Mouse (Mus musculus) ES-Bruce4 (cell line): Measurements from ENCODE around the gene Creld2. TPM values are rescaled to one million over a fixed set of nuclear protein-coding genes. Genes with fewer than 3 reads are reported as not detected.

Experiments
- H3K27ac ChIP-seq: 2 replicates; pipeline ENCODE4 v1.5.1; 2012; ENCODE audit warnings: low read length, inconsistent platforms; ENCODE audit not compliant: insufficient read depth
- H3K27me3 ChIP-seq: 2 replicates; pipeline ENCODE4 v1.6.1; 2012; ENCODE audit warnings: mild to moderate bottlenecking, low read length, inconsistent platforms; ENCODE audit not compliant: control insufficient read depth, poor library complexity, insufficient read depth, severe bottlenecking
- H3K36me3 ChIP-seq: 2 replicates; pipeline ENCODE4 v1.6.1; 2012; ENCODE audit warnings: inconsistent platforms, mild to moderate bottlenecking, low read length, moderate library complexity; ENCODE audit not compliant: control insufficient read depth, poor library complexity, insufficient read depth, severe bottlenecking
- H3K4me1 ChIP-seq: one replicate; pipeline ENCODE4 v1.8.1; 2011; ENCODE audit warnings: low read length; ENCODE audit not compliant: control insufficient read depth, insufficient read depth
- H3K4me3 ChIP-seq: 2 replicates; pipeline ENCODE4 v1.5.1; 2011; ENCODE audit warnings: low read depth, mild to moderate bottlenecking, low read length
- H3K9ac ChIP-seq: 2 replicates; pipeline ENCODE4 v1.6.1; 2012; ENCODE audit warnings: low read depth, mild to moderate bottlenecking, inconsistent platforms; ENCODE audit not compliant: poor library complexity, severe bottlenecking
- H3K9me3 ChIP-seq: replicated peaks from 2 replicates; pipeline ENCODE4 v1.6.1; 2012; ENCODE audit warnings: mild to moderate bottlenecking, low read length, inconsistent platforms; ENCODE audit not compliant: control insufficient read depth, poor library complexity, insufficient read depth, severe bottlenecking
- CTCF ChIP-seq: IDR thresholded peaks from one replicate; pipeline ENCODE4 v1.8.1; 2011; ENCODE audit warnings: low read depth, low read length
- EP300 ChIP-seq: IDR thresholded peaks from 2 replicates; pipeline ENCODE4 v1.6.1; 2011; ENCODE audit warnings: low read depth, low read length; ENCODE audit not compliant: insufficient read depth
- POLR2A ChIP-seq: IDR thresholded peaks from one replicate; pipeline ENCODE4 v1.8.1; 2011; ENCODE audit warnings: low read length; ENCODE audit not compliant: insufficient read depth
- polyA plus RNA-seq: library from polyadenylated mRNA; stranded (reverse); fragments of >200 nt; gene quantifications from 2 replicates; pipeline ENCODE4 v1.2.4, GENCODE M21; 2011; ENCODE audit warnings: low read depth; ENCODE audit not compliant: missing spikeins, insufficient read depth, insufficient read length

Gene Creld2
- polyA plus RNA-seq, 1 experiment, result 40.2 TPM

GRCm38 (mm10) chr15:88874477-88874876 is 55.0 kb downstream of the Creld2 start:
- Histone ChIP-seq H3K4me3 (no peak overlapping the region), H3K27me3 (no peaks in the 10 kb centered on the region), H3K27ac (no peak overlapping the region), H3K4me1 (peaks cover 8% of the 10 kb centered on the region), H3K9me3 (peaks cover 5% of the 10 kb centered on the region; the same call in 1 of the 2 replicates), H3K36me3 (no peaks in the 10 kb centered on the region), H3K9ac (no peak overlapping the region)
- TF ChIP-seq EP300 (no peak), CTCF (no peak), POLR2A (no peak)

- 0 out of 2 replicates have a peak overlapping the region, but pooled peaks have one; percentile 31 for H3K9ac ChIP-seq
- no peaks in the 10 kb centered on the region for H3K9me3 ChIP-seq
- no peak overlapping the region for H3K27ac ChIP-seq
- no peaks in the 10 kb centered on the region for H3K27me3 ChIP-seq
- H3K4me1 ChIP-seq, result peaks cover 8% of the 10 kb centered on the region
- no peaks in the 10 kb centered on the region for H3K36me3 ChIP-seq
- TF ChIP-seq EP300 (peak; percentile 37; the same call in 1 of the 2 replicates), CTCF (no peak)
- H3K4me3 ChIP-seq, result no peak overlapping the region
These were observed 56.2 kb downstream of the Creld2 start for GRCm38 (mm10) chr15:88875625-88876081.

Other genes with a start within 250 kb of the Creld2 start
- not detected in 2 replicates for gene Zdhhc25, start 219.3 kb upstream of the Creld2 start, polyA plus RNA-seq
- 85.9 and 86.2 TPM in 2 replicates for gene Brd1, start 85.4 kb upstream of the Creld2 start, polyA plus RNA-seq
- 36.9 and 44.5 TPM in 2 replicates for gene Zbed4, start 68.0 kb upstream of the Creld2 start, polyA plus RNA-seq
- gene Alg12, start 328 bp upstream of the Creld2 start, polyA plus RNA-seq, result 10.0 and 13.2 TPM in 2 replicates
- 128 and 136 TPM in 2 replicates for gene Pim3, start 42.5 kb downstream of the Creld2 start, polyA plus RNA-seq
- not detected in 2 replicates for gene Ttll8, start 134.8 kb downstream of the Creld2 start, polyA plus RNA-seq
- gene Mlc1, start 159.4 kb downstream of the Creld2 start, polyA plus RNA-seq, result not detected in 2 replicates
- 2.9 and 4.1 TPM in 2 replicates for gene Mov10l1, start 163.3 kb downstream of the Creld2 start, polyA plus RNA-seq
- 1.4 and 2.8 TPM in 2 replicates for gene Panx2, start 240.1 kb downstream of the Creld2 start, polyA plus RNA-seq